Mouse (Mus musculus) liver, embryonic 15.5 days (tissue): ENCODE measurements at regions not wholly inside any gene's neighbourhood (a gene's known extent, or its start where the extent isn't known, plus 50 kb on each side); places are given as distances from the start of the nearest gene placed in this dataset.

Experiments used
- ATAC-seq: fragments of 200-750 bp; cut with Nextera tagmentation; 2 replicates; pipeline ENCODE4 v1.8.0; 2017; ENCODE audit warnings: moderate number of reproducible peaks, mild to moderate bottlenecking, moderate library complexity; ENCODE audit not compliant: insufficient read depth
- H3K27ac ChIP-seq: fragments of 300-500 bp; sonication (generic); replicated peaks from 2 replicates; pipeline ENCODE4 v1.5.1; 2015; ENCODE audit warnings: mild to moderate bottlenecking, inconsistent platforms
- H3K27me3 ChIP-seq: fragments of 300-500 bp; sonication (generic); 2 replicates; pipeline ENCODE4 v1.6.1; 2015; ENCODE audit warnings: mild to moderate bottlenecking, inconsistent platforms
- H3K36me3 ChIP-seq: fragments of 300-500 bp; sonication (generic); replicated peaks from 2 replicates; pipeline ENCODE4 v1.6.1; 2015; ENCODE audit warnings: moderate library complexity, mild to moderate bottlenecking, inconsistent platforms
- H3K4me1 ChIP-seq: fragments of 300-500 bp; sonication (generic); replicated peaks from 2 replicates; pipeline ENCODE4 v1.6.1; 2015; ENCODE audit warnings: inconsistent platforms
- H3K4me2 ChIP-seq: fragments of 300-500 bp; sonication (generic); 2 replicates; pipeline ENCODE4 v1.6.1; 2015; ENCODE audit warnings: moderate library complexity, mild to moderate bottlenecking, inconsistent platforms
- H3K4me3 ChIP-seq: fragments of 300-500 bp; sonication (generic); replicated peaks from 2 replicates; pipeline ENCODE4 v1.5.1; 2015; ENCODE audit warnings: mild to moderate bottlenecking, inconsistent platforms
- H3K9ac ChIP-seq: fragments of 300-500 bp; sonication (generic); 2 replicates; pipeline ENCODE4 v1.6.1; 2015; ENCODE audit warnings: moderate library complexity, mild to moderate bottlenecking, inconsistent platforms
- H3K9me3 ChIP-seq: fragments of 300-500 bp; sonication (generic); replicated peaks from 2 replicates; pipeline ENCODE4 v1.6.1; 2016; ENCODE audit warnings: inconsistent platforms
- WGBS: fragments of 180-500 bp; shearing (Covaris S2); methylation state at CpG from one replicate; pipeline ENCODE4 v1.1.7; 2015; ENCODE audit warnings: mixed read lengths; ENCODE audit not compliant: insufficient replicate concordance; 5-methylcytosine and 5-hydroxymethylcytosine counted together

DNA sequence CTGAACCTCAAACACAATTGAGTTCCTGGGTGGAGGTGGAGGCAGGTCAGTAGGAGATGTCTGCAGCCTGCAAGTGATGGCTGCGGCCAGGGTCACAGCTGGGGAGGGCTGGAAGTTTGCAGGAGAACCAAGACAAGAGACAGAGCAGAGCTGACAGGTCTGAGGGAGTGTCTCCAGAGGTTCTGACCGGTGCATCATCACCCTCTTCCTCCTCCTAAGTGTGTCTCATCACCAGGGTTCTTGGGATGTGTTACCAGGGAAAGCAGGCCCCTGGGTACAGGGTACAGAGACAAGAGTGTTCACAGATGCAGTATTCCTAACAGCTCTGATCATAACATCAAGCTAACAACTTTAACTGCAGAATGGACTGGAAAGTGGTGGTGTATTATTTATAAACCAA, 64.7 kb upstream of the Galnt15 start:
- Histone ChIP-seq H3K27me3 (peaks cover 35% of the 10 kb centered on the region), H3K36me3 (no peaks in the 10 kb centered on the region), H3K4me1 (peaks cover 13% of the 10 kb centered on the region), H3K9ac (no peak overlapping the region), H3K4me3 (no peak overlapping the region), H3K27ac (no peak overlapping the region), H3K9me3 (no peaks in the 10 kb centered on the region), H3K4me2 (no peak overlapping the region)
- no peak for ATAC-seq
- 51% methylated on average over 2 of the region's 2 CpGs for WGBS

DNA sequence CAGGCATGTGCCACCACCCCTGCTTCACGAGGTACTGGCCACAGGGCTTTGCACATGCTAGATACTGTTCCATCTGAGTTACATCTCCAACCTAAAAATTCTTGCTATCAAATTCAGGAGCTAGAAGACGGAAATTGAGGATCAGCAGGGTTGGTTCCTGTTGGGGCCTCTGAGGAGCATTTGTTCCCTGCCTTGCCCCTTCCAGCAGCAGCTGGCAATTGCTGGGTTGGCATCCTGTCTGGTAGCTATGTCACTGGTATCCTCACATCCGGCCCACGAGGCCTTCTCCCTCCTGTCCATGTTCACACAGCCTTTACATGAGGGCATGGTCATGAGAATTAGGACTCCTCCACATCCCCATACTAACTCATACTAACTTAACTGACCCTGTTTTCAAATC, 64.0 kb upstream of the Galnt15 start:
- Histone ChIP-seq H3K27ac (no peak overlapping the region), H3K36me3 (no peaks in the 10 kb centered on the region), H3K9me3 (no peaks in the 10 kb centered on the region), H3K4me2 (no peak overlapping the region), H3K4me1 (peaks cover 20% of the 10 kb centered on the region), H3K4me3 (no peak overlapping the region), H3K27me3 (peaks cover 35% of the 10 kb centered on the region), H3K9ac (no peak overlapping the region)
- ATAC-seq = no peak
- WGBS = 64% methylated on average over 4 of the region's 4 CpGs

DNA sequence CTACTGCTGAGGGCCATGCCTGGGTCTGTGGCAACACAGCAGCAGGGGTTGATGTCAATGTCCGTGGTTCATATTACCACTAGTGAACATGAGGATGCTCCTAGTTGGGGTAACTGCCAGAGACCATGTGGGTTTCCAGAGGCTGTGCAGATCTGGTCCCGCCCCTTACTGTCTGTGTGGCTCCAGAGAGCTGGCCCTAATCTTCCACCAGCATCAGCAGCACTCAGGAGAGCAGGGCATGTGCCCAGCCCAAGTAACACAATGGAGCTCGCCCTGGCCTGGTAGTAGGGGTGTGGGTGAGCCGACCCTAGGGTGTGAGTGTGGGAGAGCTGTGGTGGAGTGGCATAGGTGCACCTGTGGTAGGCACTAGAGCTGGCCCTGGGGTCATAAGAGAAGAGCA, 59.3 kb upstream of the Galnt15 start:
- peak; percentile 56 for ATAC-seq
- H3K9ac ChIP-seq = peak overlapping the region; percentile 28; the same call in 1 of the 2 replicates

GRCm38 (mm10) chr14:31970245-31970830, 58.5 kb upstream of the Galnt15 start:
- Histone ChIP-seq H3K27ac (peak overlapping the region; percentile 98), H3K27me3 (0 out of 2 replicates have a peak, but pooled peaks cover under 1% of the 10 kb centered on the region), H3K9me3 (no peaks in the 10 kb centered on the region), H3K4me1 (peaks cover 65% of the 10 kb centered on the region), H3K9ac (peak overlapping the region; percentile 28), H3K4me2 (peak overlapping the region; percentile 58), H3K4me3 (0 out of 2 replicates have a peak overlapping the region, but pooled peaks have one; percentile 33), H3K36me3 (no peaks in the 10 kb centered on the region)
- WGBS = 46% methylated on average over 3 of the region's 3 CpGs
- peak; percentile 77 for ATAC-seq

More for the DNA sequence above, 59.3 kb upstream of the Galnt15 start:
- Histone ChIP-seq H3K27me3 (peaks cover 8% of the 10 kb centered on the region), H3K9me3 (no peaks in the 10 kb centered on the region), H3K27ac (peak overlapping the region; percentile 98), H3K4me2 (peak overlapping the region; percentile 58), H3K4me1 (peaks cover 59% of the 10 kb centered on the region), H3K4me3 (no peak overlapping the region), H3K36me3 (no peaks in the 10 kb centered on the region)
- WGBS = 19% methylated on average over 4 of the region's 4 CpGs

DNA sequence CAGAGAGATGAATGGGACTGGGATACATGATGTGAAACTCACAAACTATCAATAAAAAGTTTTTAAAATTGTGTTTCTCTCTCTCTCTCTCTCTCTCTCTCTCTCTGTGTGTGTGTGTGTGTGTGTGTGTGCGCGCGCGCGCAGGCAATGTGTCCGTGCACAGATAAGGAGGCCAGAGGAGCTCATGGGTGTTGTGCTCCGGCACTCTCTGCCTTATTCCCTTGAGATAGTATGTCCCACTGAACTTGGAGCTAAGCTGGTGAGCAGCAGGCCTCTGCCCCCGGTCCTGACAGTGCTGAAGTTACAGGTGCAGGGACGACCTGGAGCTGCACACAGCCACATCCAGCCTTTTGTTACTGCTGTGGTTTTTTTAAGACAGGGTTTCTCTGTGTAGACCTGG, 57.9 kb upstream of the Galnt15 start:
- WGBS = 15% methylated on average over 9 of the region's 9 CpGs
- peak overlapping the region; percentile 34 for H3K9ac ChIP-seq
- H3K9me3 ChIP-seq = no peaks in the 10 kb centered on the region
- no peaks in the 10 kb centered on the region for H3K36me3 ChIP-seq
- peak; percentile 91 for ATAC-seq
- peaks cover 66% of the 10 kb centered on the region for H3K4me1 ChIP-seq
- H3K4me3 ChIP-seq = peak overlapping the region; percentile 33
- H3K27ac ChIP-seq = peak overlapping the region; percentile 98
- H3K27me3 ChIP-seq = no peaks in the 10 kb centered on the region
- peak overlapping the region; percentile 58 for H3K4me2 ChIP-seq

- H3K27ac ChIP-seq = peak overlapping the region; percentile 98
- no peaks in the 10 kb centered on the region for H3K9me3 ChIP-seq
- peaks cover 73% of the 10 kb centered on the region for H3K4me1 ChIP-seq
- no peaks in the 10 kb centered on the region for H3K36me3 ChIP-seq
- H3K4me2 ChIP-seq = peak overlapping the region; percentile 66
- 0 out of 2 replicates have a peak, but pooled peaks cover 3% of the 10 kb centered on the region for H3K27me3 ChIP-seq
- WGBS = 22% methylated on average over 4 of the region's 4 CpGs
- peak; percentile 15 for ATAC-seq
- peak overlapping the region; percentile 27 for H3K4me3 ChIP-seq
- peak overlapping the region; percentile 19; the same call in 1 of the 2 replicates for H3K9ac ChIP-seq
Observed at GRCm38 (mm10) chr14:31973702-31974101, 55.1 kb upstream of the Galnt15 start.

DNA sequence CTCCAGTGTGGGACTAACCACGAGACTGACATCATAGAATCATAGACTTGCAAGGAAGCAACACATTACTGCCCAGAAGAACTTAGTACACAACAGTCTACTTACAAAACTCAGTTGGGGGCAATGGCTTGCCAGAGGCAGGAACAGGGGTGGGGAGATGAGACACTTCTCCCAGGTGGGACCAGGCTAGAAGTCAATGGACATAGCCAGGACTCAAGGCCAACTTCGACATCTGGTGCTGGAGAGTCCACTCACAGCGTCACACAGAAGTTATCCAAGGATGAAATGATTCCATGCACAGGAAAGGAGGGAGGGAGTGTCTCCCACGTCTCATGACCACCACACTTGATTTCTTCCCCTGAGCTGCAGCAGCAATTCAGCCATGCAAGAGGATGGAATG, 50.6 kb upstream of the Galnt15 start:
- Histone ChIP-seq H3K36me3 (no peaks in the 10 kb centered on the region), H3K4me3 (no peak overlapping the region), H3K9ac (no peak overlapping the region), H3K27me3 (peaks cover 33% of the 10 kb centered on the region), H3K4me2 (no peak overlapping the region), H3K9me3 (no peaks in the 10 kb centered on the region), H3K27ac (no peak overlapping the region), H3K4me1 (peaks cover 28% of the 10 kb centered on the region)
- ATAC-seq = no peak
- WGBS = 60% methylated on average over 4 of the region's 4 CpGs

- Histone ChIP-seq H3K4me2 (no peak overlapping the region), H3K27me3 (peaks cover 38% of the 10 kb centered on the region), H3K9ac (no peak overlapping the region), H3K4me1 (peaks cover 23% of the 10 kb centered on the region), H3K27ac (no peak overlapping the region), H3K4me3 (no peak overlapping the region), H3K36me3 (no peaks in the 10 kb centered on the region), H3K9me3 (no peaks in the 10 kb centered on the region)
- ATAC-seq = no peak
- 46% methylated on average over 3 of the region's 3 CpGs for WGBS
Observed at GRCm38 (mm10) chr14:31978690-31979089, 50.1 kb upstream of the Galnt15 start.
